Mouse (Mus musculus): ENCODE results near the gene Odf3l2.

Gene Odf3l2

GRCm38 (mm10) chr10:79626156-79626555 lies 19.4 kb downstream of the Odf3l2 start:
- DNase-seq (ENCODE audit: low spot score): no peak

GRCm38 (mm10) chr10:79625398-79625797 lies 20.1 kb downstream of the Odf3l2 start:
- DNase-seq (ENCODE audit: low spot score): no peak

DNA sequence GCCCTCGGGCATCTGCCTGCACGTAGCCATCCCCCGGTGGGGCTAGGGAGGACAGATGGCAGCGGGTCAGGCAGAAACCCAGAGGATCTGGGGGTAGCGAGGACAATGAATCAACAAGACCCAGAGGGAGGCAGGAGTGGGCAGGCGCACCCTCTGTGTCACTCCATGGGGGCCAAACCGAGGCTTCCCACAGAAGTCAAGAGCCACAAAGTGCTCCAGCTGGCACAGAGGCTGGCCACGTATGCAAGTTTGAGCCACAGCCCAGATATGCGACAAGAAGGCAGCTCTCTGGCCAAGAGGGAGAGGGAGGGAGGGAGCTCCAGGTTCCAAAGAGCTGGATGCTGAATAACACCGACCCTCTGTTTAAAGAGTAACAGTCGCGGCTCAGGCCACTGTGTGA lies 21.6 kb downstream of the Odf3l2 start:
- no peak for DNase-seq (ENCODE audit: low spot score)

DNA sequence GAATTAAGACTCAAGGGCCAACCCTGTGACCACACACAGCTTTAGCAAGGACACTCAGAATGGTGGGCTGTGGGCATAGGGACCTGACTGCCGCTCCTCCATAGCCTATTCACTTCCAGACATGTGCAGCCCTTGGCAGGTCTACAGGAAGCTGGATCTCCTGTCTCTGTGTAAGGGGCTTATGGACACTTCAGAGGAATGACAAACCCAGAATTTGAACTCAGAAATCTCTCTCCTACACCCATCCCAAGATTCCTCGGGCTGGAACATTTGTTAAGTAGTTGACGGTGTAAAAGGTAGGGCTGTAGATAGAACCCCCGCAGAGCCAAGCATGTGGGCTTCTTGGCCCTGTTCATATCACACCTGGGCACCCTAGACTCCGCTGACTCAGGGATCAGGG lies 29.2 kb downstream of the Odf3l2 start:
- DNase-seq (ENCODE audit: low spot score): no peak

DNA sequence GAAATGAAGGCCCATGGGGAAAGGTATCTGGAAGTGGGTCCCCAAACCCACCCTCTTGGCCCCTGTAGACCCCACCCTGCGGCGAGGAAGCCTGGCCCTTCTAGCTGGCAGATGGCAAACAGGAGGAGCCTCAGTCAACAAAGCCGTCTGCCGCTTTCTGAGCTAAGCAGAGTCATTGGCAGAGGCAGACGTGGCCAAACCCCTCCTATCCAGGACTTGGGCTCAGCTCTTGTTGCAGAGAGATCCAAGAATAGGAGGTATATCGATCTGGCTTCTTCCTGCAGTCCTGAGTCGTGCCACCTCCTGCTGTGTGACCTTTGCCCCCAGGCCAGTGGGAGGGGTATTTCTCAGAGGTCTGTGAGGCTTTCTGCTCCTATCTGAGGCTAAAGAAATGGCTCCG lies 29.7 kb downstream of the Odf3l2 start:
- DNase-seq (ENCODE audit: low spot score): peak; percentile 45

- DNase-seq (ENCODE audit: low spot score): no peak
Observed at GRCm38 (mm10) chr10:79614305-79614643, 31.3 kb downstream of the Odf3l2 start.

- DNase-seq (ENCODE audit: low spot score): peak; percentile 86
Observed at GRCm38 (mm10) chr10:79613578-79614304, 31.8 kb downstream of the Odf3l2 start, which contains the start of gene C2cd4c. C2cd4c (minus strand) TSS chr10:79614025.

DNA sequence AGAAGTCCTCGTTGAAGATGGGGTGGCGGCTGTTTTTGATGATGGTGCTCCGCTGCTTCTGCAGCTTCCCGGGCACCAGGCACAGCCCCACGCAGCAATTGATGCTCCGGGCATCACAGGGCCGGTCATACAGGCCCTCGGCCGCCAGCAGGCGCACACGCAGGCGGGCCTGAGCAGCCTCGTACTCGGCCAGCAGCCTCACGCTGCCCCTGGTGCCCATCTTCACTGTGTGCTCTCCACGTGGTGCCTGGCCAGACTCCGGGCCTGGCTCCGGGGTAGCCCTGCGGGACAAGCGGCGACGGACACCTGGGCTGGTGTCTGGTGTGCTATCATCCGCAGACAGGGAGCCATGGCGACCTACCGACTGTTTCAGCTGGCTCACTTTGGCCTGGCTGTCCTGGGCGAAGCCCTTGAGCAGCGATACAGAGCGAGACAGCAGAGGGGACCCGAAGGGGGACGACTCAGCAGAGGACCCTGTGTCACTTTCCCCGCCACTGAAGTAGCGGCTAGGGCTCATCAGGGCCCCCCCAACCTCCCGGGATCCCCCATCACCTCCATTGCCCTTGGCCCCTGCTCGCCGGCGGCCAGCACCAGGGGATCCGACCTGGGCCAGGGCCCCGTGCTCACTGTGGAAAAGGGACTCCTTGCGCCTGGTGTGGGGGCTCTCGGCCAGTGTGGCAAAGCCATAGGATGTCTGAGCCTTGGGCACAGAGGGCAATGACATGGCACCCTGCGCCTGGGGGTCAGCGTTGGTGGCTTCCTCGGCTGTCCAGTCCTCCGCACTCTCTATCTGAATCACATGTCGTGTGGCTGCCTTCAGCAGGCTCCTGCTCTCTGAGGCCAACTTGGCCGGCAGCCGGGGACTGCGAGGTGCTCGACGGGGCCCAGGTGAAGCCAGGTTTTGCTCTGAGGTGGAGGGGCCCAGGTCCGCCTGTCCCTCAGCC lies 33.1 kb downstream of the Odf3l2 start:
- peak; percentile 66 for DNase-seq (ENCODE audit: low spot score)

GRCm38 (mm10) chr10:79611296-79611695 lies 34.2 kb downstream of the Odf3l2 start:
- no peak for DNase-seq (ENCODE audit: low spot score)

- no peak for DNase-seq (ENCODE audit: low spot score)
Observed at GRCm38 (mm10) chr10:79609276-79609675, 36.3 kb downstream of the Odf3l2 start.

DNA sequence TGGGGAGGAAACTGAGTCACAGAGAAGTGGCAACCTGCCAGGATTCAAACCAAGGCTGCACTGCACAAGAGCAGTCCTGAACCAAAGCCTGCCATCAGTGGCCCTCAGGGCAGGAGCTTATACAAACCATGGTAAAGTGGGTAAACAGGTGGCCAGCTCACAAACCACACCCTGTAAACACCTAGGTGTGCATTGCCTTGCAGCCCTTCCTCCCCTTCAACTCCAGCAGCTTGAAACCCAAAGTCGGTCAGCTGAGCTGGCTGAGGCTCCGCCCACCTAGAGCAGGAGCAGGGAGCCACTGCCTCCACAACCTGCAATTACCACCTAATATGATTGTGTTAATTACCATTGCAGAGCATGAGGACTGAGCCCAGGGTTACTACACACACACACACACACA lies 37.6 kb downstream of the Odf3l2 start:
- no peak for DNase-seq (ENCODE audit: low spot score)

DNA sequence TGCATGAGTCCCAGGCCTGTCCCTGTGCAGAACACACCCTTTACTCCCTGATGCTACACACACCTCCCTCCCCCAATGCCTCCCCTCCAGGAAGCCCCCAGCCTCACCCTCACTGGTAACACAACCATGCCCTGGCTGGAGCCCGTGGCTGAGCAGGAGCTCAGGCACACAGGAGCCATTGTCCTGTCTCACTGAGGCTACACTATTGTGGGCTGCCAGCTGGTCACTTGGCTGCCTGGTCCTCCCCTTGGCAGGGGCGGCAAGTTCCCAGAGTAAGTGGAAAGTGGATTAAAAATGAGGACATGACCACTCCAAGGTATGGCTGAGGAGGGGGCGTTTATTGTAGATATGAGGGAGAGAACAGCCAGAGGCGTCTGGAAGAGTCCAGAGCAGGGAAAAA lies 39.0 kb downstream of the Odf3l2 start:
- no peak for DNase-seq (ENCODE audit: low spot score)

- no peak for DNase-seq (ENCODE audit: low spot score)
Observed at GRCm38 (mm10) chr10:79597936-79598230, 47.7 kb downstream of the Odf3l2 start.

DNA sequence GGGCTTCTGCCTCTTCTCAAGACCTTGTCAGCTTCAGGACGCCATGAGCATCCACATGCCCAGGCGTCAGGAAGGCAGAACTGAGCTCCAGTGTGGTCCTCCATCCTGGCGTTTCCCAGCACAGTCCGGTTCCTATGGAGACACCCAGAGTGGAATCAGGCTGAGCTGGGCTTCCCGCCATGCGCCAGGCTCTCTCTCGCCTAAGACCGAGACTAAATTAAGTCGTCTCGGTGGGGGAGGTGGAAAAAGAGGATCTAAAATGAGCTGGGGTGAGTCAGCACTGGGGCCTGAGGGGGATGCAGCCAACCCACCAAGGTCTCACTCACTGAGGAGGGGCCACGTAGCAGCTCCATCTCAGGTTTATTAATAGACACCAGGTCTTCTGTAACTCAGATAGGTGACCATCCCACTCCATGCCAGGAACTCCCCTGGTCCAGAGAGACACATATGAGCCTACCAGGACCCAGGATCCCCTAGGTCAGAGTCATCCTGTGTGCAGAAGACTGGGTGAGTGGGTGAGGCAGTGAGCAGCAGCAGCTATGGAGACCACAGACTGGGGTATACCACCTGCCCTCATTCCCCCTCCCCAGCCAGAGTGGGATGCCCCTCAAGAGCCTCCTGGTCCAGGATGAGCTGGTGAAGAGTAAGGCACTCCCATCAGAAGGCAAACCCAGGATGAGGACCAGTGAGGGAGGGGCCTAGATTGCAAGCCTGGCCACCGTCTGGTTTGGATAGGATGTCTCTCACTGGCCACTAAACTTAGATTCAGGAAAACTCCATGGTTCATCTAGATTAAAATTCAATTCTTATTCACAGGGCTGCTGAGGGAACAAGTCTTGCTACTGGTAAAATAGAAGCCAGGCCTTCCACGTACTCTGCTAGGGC lies 48.2 kb downstream of the Odf3l2 start:
- DNase-seq (ENCODE audit: low spot score): no peak

GRCm38 (mm10) chr10:79595590-79595929 lies 50.0 kb downstream of the Odf3l2 start:
- DNase-seq (ENCODE audit: low spot score): no peak

- peak; percentile 92 for DNase-seq (ENCODE audit: low spot score)
Observed at GRCm38 (mm10) chr10:79594872-79595589, 50.5 kb downstream of the Odf3l2 start.

- no peak for DNase-seq (ENCODE audit: low spot score)
Observed at GRCm38 (mm10) chr10:79594111-79594510, 51.4 kb downstream of the Odf3l2 start.

- no peak for DNase-seq (ENCODE audit: low spot score)
Observed at GRCm38 (mm10) chr10:79590702-79591101, 54.8 kb downstream of the Odf3l2 start.
